Mouse (Mus musculus) limb, embryonic 14.5 days (tissue): ENCODE measurements around the gene Iqsec1. TPM values are rescaled to one million over a fixed set of nuclear protein-coding genes. Genes with fewer than 3 reads are reported as not detected.

Experiments used
- ATAC-seq: fragments of 200-750 bp; cut with Nextera tagmentation; 2 replicates; pipeline ENCODE4 v1.8.0; 2017; ENCODE audit warnings: low read depth, moderate number of reproducible peaks, moderate TSS enrichment; ENCODE audit not compliant: low FRiP score
- DNase-seq: peaks from one replicate; pipeline ENCODE4 v3.0.0-alpha.2; 2015; ENCODE audit warnings: low spot score
- H3K27ac ChIP-seq: fragments of 300-500 bp; sonication (generic); replicated peaks from 2 replicates; pipeline ENCODE4 v1.5.1; 2014; ENCODE audit warnings: low read depth, mild to moderate bottlenecking, low read length, moderate library complexity, mixed read lengths
- H3K27me3 ChIP-seq: fragments of 300-500 bp; sonication (generic); 2 replicates; pipeline ENCODE4 v1.6.1; 2014; ENCODE audit warnings: low read length, mixed read lengths; ENCODE audit not compliant: control insufficient read depth, insufficient read depth
- H3K36me3 ChIP-seq: fragments of 300-500 bp; sonication (generic); 2 replicates; pipeline ENCODE4 v1.6.1; 2014; ENCODE audit warnings: mild to moderate bottlenecking, low read length, moderate library complexity, mixed read lengths; ENCODE audit not compliant: control insufficient read depth, insufficient read depth
- H3K4me1 ChIP-seq: fragments of 300-500 bp; sonication (generic); 2 replicates; pipeline ENCODE4 v1.6.1; 2014; ENCODE audit warnings: antibody characterized with exemption, low read length, mixed read lengths; ENCODE audit not compliant: control insufficient read depth, insufficient read depth
- H3K4me2 ChIP-seq: fragments of 300-500 bp; sonication (generic); replicated peaks from 2 replicates; pipeline ENCODE4 v1.6.1; 2014; ENCODE audit warnings: low read depth, mild to moderate bottlenecking, low read length, moderate library complexity; ENCODE audit not compliant: severe bottlenecking
- H3K4me3 ChIP-seq: fragments of 300-500 bp; sonication (generic); replicated peaks from 2 replicates; pipeline ENCODE4 v1.5.1; 2014; ENCODE audit warnings: low read length
- H3K9ac ChIP-seq: fragments of 300-500 bp; sonication (generic); 2 replicates; pipeline ENCODE4 v1.6.1; 2014; ENCODE audit warnings: mild to moderate bottlenecking, low read depth, low read length, moderate library complexity; ENCODE audit not compliant: severe bottlenecking
- H3K9me3 ChIP-seq: fragments of 300-500 bp; sonication (generic); 2 replicates; pipeline ENCODE4 v1.6.1; 2016; ENCODE audit warnings: low read length; ENCODE audit not compliant: control insufficient read depth
- POLR2A ChIP-seq: fragments of 200-500 bp; IDR thresholded peaks from 2 replicates; pipeline ENCODE4 v1.8.0; 2012; ENCODE audit warnings: inconsistent platforms, mild to moderate bottlenecking, moderate library complexity, borderline replicate concordance; ENCODE audit not compliant: insufficient read depth, insufficient read length; ENCODE audit errors: extremely low read depth
- WGBS: fragments of 180-500 bp; shearing (Covaris S2); extraction: QIAGEN DNeasy Blood & Tissue Kit; methylation state at CpG from one replicate; pipeline ENCODE4 v1.1.7; 2014; 5-methylcytosine and 5-hydroxymethylcytosine counted together
- polyA plus RNA-seq, 2 experiments: library from polyadenylated mRNA; depleted of rRNA in 1 of 2; stranded (reverse) in 1 of 2; unstranded in 1 of 2; fragments of >200 nt; fragmentation: Nextera tagmentation in 1 of 2; extraction: Ambion mirVana in 1 of 2; gene quantifications; 2 replicates each; pipeline versions ENCODE4 v1.2.1 to v1.2.3; 2012 to 2014

Iqsec1 gene
- polyA plus RNA-seq, 2 experiments: 17.3 to 58.2 TPM

GRCm38 (mm10) chr6:90745401-90746198 lies 242.9 kb downstream of the Iqsec1 start:
- H3K4me2 ChIP-seq: no peak overlapping the region
- H3K4me3 ChIP-seq: no peak overlapping the region
- no peak for ATAC-seq
- 67% methylated on average over 3 of the region's 3 CpGs for WGBS
- DNase-seq: no peak
- no peaks in the 10 kb centered on the region; the same call in 1 of the 2 replicates for H3K4me1 ChIP-seq
- H3K27me3 ChIP-seq: no peaks in the 10 kb centered on the region
- no peak overlapping the region for H3K9ac ChIP-seq
- TF ChIP-seq POLR2A: no peak
- no peaks in the 10 kb centered on the region for H3K9me3 ChIP-seq
- no peaks in the 10 kb centered on the region for H3K36me3 ChIP-seq
- H3K27ac ChIP-seq: no peak overlapping the region

- 74% methylated on average over 1 of the region's 1 CpGs for WGBS
- H3K4me3 ChIP-seq: no peak overlapping the region
- DNase-seq (no peak), ATAC-seq (no peak)
- H3K4me1 ChIP-seq: no peaks in the 10 kb centered on the region; the same call in 1 of the 2 replicates
- no peaks in the 10 kb centered on the region for H3K27me3 ChIP-seq
- H3K4me2 ChIP-seq: no peak overlapping the region
- H3K27ac ChIP-seq: no peak overlapping the region
- H3K9ac ChIP-seq: no peak overlapping the region
- H3K9me3 ChIP-seq: no peaks in the 10 kb centered on the region
- no peak for TF ChIP-seq POLR2A
- H3K36me3 ChIP-seq: no peaks in the 10 kb centered on the region
These were observed 246.0 kb downstream of the Iqsec1 start for GRCm38 (mm10) chr6:90742453-90742852.

GRCm38 (mm10) chr6:90741717-90742116 lies 246.8 kb downstream of the Iqsec1 start:
- ATAC-seq (no peak), DNase-seq (no peak)
- no peaks in the 10 kb centered on the region for H3K9me3 ChIP-seq
- 85% methylated on average over 5 of the region's 5 CpGs for WGBS
- H3K36me3 ChIP-seq: no peaks in the 10 kb centered on the region
- peaks cover 5% of the 10 kb centered on the region for H3K4me1 ChIP-seq
- H3K27ac ChIP-seq: no peak overlapping the region
- no peak overlapping the region for H3K4me2 ChIP-seq
- H3K9ac ChIP-seq: no peak overlapping the region
- H3K27me3 ChIP-seq: no peaks in the 10 kb centered on the region
- no peak overlapping the region for H3K4me3 ChIP-seq
- TF ChIP-seq POLR2A: no peak

- Histone ChIP-seq H3K4me2 (no peak overlapping the region), H3K36me3 (no peaks in the 10 kb centered on the region), H3K27me3 (no peaks in the 10 kb centered on the region), H3K9me3 (no peaks in the 10 kb centered on the region), H3K4me1 (peaks cover 5% of the 10 kb centered on the region), H3K4me3 (no peak overlapping the region), H3K27ac (no peak overlapping the region), H3K9ac (no peak overlapping the region)
- no peak for TF ChIP-seq POLR2A
- DNase-seq (no peak), ATAC-seq (no peak)
- WGBS: 84% methylated on average over 4 of the region's 4 CpGs
These were observed 247.4 kb downstream of the Iqsec1 start for GRCm38 (mm10) chr6:90741056-90741420.

- DNase-seq: no peak
- Histone ChIP-seq H3K4me2 (no peak overlapping the region), H3K27ac (no peak overlapping the region), H3K4me1 (peaks cover 9% of the 10 kb centered on the region), H3K27me3 (no peaks in the 10 kb centered on the region), H3K4me3 (no peak overlapping the region), H3K36me3 (no peaks in the 10 kb centered on the region), H3K9ac (no peak overlapping the region), H3K9me3 (no peaks in the 10 kb centered on the region)
- TF ChIP-seq POLR2A: no peak
- no peak for ATAC-seq
- 83% methylated on average over 4 of the region's 4 CpGs for WGBS
These were observed 248.0 kb downstream of the Iqsec1 start for GRCm38 (mm10) chr6:90740348-90741055.
